Mouse (Mus musculus): ENCODE measurements around the gene Rgs3. TPM values are rescaled to one million over a fixed set of nuclear protein-coding genes. Genes with fewer than 3 reads are reported as not detected.
A peak's percentile ranks its signal among the peaks of the same experiment; 100 is the strongest.

The Rgs3 gene
- polyA plus RNA-seq, 1 experiment from 2014 or later, result 36.3 TPM

DNA sequence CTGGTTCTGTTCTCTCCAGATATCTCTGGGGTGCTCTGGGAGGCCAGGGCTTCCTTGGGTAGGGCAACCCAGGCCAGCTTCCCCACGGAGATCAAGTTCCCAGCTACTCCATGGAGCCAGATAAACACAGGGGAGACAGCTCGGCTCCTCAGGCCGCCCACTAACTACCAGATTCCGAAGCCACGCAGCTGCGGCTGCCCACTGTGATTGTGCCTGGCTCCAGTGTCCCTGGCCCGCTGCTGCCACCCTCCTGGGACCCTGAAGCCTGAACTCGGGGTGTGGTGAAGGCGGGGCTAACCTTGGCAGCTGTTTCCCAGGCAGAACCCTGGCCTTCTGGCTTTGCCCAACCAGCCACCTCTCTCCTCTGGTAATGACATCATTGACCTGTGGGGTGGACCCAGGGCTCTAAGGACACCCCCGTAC lies 184.9 kb downstream of the Rgs3 start:
- no peak overlapping the region for H3K4me3 ChIP-seq
- H3K4me1 ChIP-seq, result peaks cover 58% of the 10 kb centered on the region
- DNase-seq (ENCODE audit: extremely low spot score, low spot score), result no peak
- WGBS, result 58% methylated on average over 10 of the region's 10 CpGs
- peak overlapping the region; percentile 71 for H3K27ac ChIP-seq
- H3K36me3 ChIP-seq (replicated peaks), result no peaks in the 10 kb centered on the region
- H3K27me3 ChIP-seq (ENCODE audit: poor library complexity, severe bottlenecking), result no peaks in the 10 kb centered on the region
- no peaks in the 10 kb centered on the region for H3K9me3 ChIP-seq

DNA sequence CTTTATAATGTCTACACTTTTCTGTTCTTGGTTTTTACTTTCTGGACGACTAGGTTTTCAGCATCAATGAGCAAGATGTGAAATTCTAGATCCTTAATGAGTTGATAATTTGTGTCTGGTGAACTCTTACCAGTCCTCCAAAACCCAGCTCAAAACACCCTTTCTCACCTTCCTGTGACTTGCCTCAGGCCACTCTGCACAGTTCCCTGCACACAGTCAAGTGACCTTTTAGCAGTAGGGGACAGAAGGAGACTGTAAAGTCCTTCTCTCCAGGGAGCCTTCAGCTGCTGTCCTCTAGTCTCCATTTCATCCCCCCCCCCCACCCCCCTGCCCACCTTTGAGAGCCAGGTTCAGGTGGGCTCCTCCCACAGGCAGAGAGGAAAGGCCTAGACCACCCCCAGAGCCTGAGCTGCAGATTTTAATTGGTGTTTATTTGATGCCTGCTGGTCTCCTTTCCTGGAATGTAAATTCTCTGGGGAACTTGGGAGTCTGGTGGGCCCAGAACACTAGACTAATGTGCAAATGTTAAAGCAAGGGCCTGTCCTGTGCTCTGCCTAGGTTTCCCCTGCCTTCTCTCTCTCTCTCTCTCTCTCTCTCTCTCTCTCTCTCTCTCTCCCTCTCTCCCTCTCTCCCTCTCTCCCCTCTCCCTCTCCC lies 185.5 kb downstream of the Rgs3 start:
- H3K4me1 ChIP-seq, result peaks cover 58% of the 10 kb centered on the region
- WGBS, result 48% methylated on average over 1 of the region's 1 CpGs
- no peaks in the 10 kb centered on the region for H3K36me3 ChIP-seq (replicated peaks)
- H3K4me3 ChIP-seq, result no peak overlapping the region
- H3K27me3 ChIP-seq (ENCODE audit: poor library complexity, severe bottlenecking), result no peaks in the 10 kb centered on the region
- peak overlapping the region; percentile 71 for H3K27ac ChIP-seq
- DNase-seq (ENCODE audit: extremely low spot score, low spot score), result no peak
- H3K9me3 ChIP-seq, result no peaks in the 10 kb centered on the region

Other genes with a start within 250 kb of the Rgs3 start
- gene Fkbp15, start 199.3 kb upstream of the Rgs3 start, polyA plus RNA-seq (2016; fragmentation: Nextera tagmentation; extraction: Ambion mirVana), result 18.1 and 18.5 TPM in 2 replicates
- gene Slc31a1, start 199.1 kb upstream of the Rgs3 start, polyA plus RNA-seq (2016; fragmentation: Nextera tagmentation; extraction: Ambion mirVana), result 54.9 and 55.1 TPM in 2 replicates
- gene Cdc26, start 151.2 kb upstream of the Rgs3 start, polyA plus RNA-seq (2016; fragmentation: Nextera tagmentation; extraction: Ambion mirVana), result 202 and 205 TPM in 2 replicates
- gene Prpf4, start 151.1 kb upstream of the Rgs3 start, polyA plus RNA-seq (2016; fragmentation: Nextera tagmentation; extraction: Ambion mirVana), result 37.8 and 38.3 TPM in 2 replicates
- 0.17 TPM in 1 of 2 replicates, not detected in the other for gene Rnf183, start 124.6 kb upstream of the Rgs3 start, polyA plus RNA-seq (2016; fragmentation: Nextera tagmentation; extraction: Ambion mirVana)
- 14.6 and 17.4 TPM in 2 replicates for gene Wdr31, start 89.0 kb upstream of the Rgs3 start, polyA plus RNA-seq (2016; fragmentation: Nextera tagmentation; extraction: Ambion mirVana)
- 1.1 and 1.4 TPM in 2 replicates for gene Bspry, start 79.8 kb upstream of the Rgs3 start, polyA plus RNA-seq (2016; fragmentation: Nextera tagmentation; extraction: Ambion mirVana)
- 10.3 and 11.2 TPM in 2 replicates for gene Hdhd3, start 56.4 kb upstream of the Rgs3 start, polyA plus RNA-seq (2016; fragmentation: Nextera tagmentation; extraction: Ambion mirVana)
- 125 and 127 TPM in 2 replicates for gene Alad, start 39.9 kb upstream of the Rgs3 start, polyA plus RNA-seq (2016; fragmentation: Nextera tagmentation; extraction: Ambion mirVana)
- gene Pole3, start 34.8 kb upstream of the Rgs3 start, polyA plus RNA-seq (2016; fragmentation: Nextera tagmentation; extraction: Ambion mirVana), result 145 and 147 TPM in 2 replicates
- 1.3 and 1.5 TPM in 2 replicates for gene 4933430I17Rik, start 34.5 kb upstream of the Rgs3 start, polyA plus RNA-seq (2016; fragmentation: Nextera tagmentation; extraction: Ambion mirVana)

Data from forebrain, embryonic 10.5 days (tissue).